In the genomic region with DNA sequence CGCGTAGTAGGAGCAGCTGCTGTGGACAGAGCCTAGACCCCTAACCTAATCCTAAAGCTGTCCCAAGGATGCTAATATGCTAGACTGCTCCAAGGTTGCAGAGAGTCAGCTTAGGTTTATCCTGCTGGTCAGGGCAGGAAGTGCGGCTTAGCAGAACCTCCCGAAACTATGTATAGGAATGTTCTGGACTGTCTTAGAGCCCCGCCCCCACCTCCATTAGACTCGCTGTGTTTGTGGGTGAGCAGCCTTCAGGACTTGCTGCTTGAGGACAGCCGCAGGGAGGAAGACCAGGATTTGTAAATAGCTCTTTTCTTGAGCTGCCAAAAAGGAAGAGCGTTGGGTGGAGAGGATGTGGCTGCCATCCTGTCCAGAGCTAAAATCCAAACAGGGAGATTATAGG, we compare ENCODE assay signal across 9 mouse cellular contexts. TPM values are rescaled to one million over a fixed set of nuclear protein-coding genes. Genes with fewer than 3 reads are reported as not detected.
A peak's percentile ranks its signal among the peaks of the same experiment; 100 is the strongest.
DNase-seq lines count a peak whose midpoint lies in the region; ATAC-seq and TF ChIP-seq lines count a peak whose summit lies in the region.
"Had no signal": no experiment of that assay in that cellular context is flagged by ENCODE, and none has a peak within 500 bp of the region (broad histone marks: within the 10 kb centered on the region; RNA-seq: fewer than 3 reads in every experiment).

No protein-coding gene starts in this region.

- peak; percentile 54 to 63 for DNase-seq in heart, adult 2 months
- DNase-seq in kidney, postnatal 25 days = peak; percentile 68 to 79
- DNase-seq in stomach, postnatal 0 days (ENCODE audit: low spot score) = peak; percentile 67
- DNase-seq in spleen, postnatal 4 days (ENCODE audit: low spot score in 2 of 2) = no peak
- no peak for DNase-seq in cerebellum, postnatal 36 days
- DNase-seq: cerebellum, adult 9-11 months had no signal

- 77% methylated on average over 8 of the region's 8 CpGs for WGBS in neural tube, embryonic 13.5 days
- WGBS in neural tube, embryonic 15.5 days = 82% methylated on average over 8 of the region's 8 CpGs
- 50% methylated on average over 8 of the region's 8 CpGs for WGBS in heart, adult 2 months
- WGBS in stomach, postnatal 0 days = 49% methylated on average over 8 of the region's 8 CpGs

- 0 out of 2 replicates have a peak, but pooled peaks have one; percentile 34 for TF ChIP-seq POLR2A in heart, adult 2 months (IDR thresholded peaks at IDR 0.05; ENCODE audit: insufficient read depth, low read depth, low read length)

- no peak overlapping the region for H3K9ac ChIP-seq in neural tube, embryonic 13.5 days
- H3K9ac ChIP-seq in neural tube, embryonic 15.5 days (replicated peaks) = no peak overlapping the region
- H3K9ac ChIP-seq in heart, adult 2 months (ENCODE audit: low read depth, low read length) = no peak overlapping the region
- H3K9ac ChIP-seq in stomach, postnatal 0 days (ENCODE audit: low read length) = no peak overlapping the region

- no peaks in the 10 kb centered on the region for H3K36me3 ChIP-seq in neural tube, embryonic 13.5 days
- H3K36me3 ChIP-seq in neural tube, embryonic 15.5 days = no peaks in the 10 kb centered on the region
- peaks cover 5% of the 10 kb centered on the region for H3K36me3 ChIP-seq in heart, adult 2 months (ENCODE audit: control insufficient read depth, insufficient read depth, low read length)
- H3K36me3 ChIP-seq in stomach, postnatal 0 days (ENCODE audit: control insufficient read depth, insufficient read depth, low read length) = no peaks in the 10 kb centered on the region

- no peak overlapping the region for H3K4me2 ChIP-seq in neural tube, embryonic 13.5 days
- no peak overlapping the region for H3K4me2 ChIP-seq in neural tube, embryonic 15.5 days
- no peak overlapping the region for H3K4me2 ChIP-seq in stomach, postnatal 0 days (replicated peaks; ENCODE audit: low read depth)

- H3K9me3 ChIP-seq in neural tube, embryonic 13.5 days = no peaks in the 10 kb centered on the region
- H3K9me3 ChIP-seq in neural tube, embryonic 15.5 days (replicated peaks) = no peaks in the 10 kb centered on the region
- no peaks in the 10 kb centered on the region for H3K9me3 ChIP-seq in stomach, postnatal 0 days (ENCODE audit: control insufficient read depth, low read length)
- H3K9me3 ChIP-seq: megakaryocyte, embryonic 14.5 days had no signal

- ATAC-seq in neural tube, embryonic 13.5 days (ENCODE audit: low read depth) = no peak
- no peak for ATAC-seq in neural tube, embryonic 15.5 days (ENCODE audit: low FRiP score)
- ATAC-seq in stomach, postnatal 0 days (ENCODE audit: low FRiP score, low TSS enrichment) = peak; percentile 64; the same call in 1 of the 2 replicates

- H3K27ac ChIP-seq in neural tube, embryonic 13.5 days (replicated peaks) = 0 out of 2 replicates have a peak overlapping the region, but pooled peaks have one; percentile 24
- no peak overlapping the region for H3K27ac ChIP-seq in neural tube, embryonic 15.5 days (replicated peaks)
- H3K27ac ChIP-seq in heart, adult 2 months = peak overlapping the region; percentile 89
- peak overlapping the region; percentile 53 for H3K27ac ChIP-seq in stomach, postnatal 0 days (replicated peaks)

- TF ChIP-seq CTCF in heart, adult 2 months (IDR thresholded peaks at IDR 0.05) = peak; percentile 68
- peak; percentile 72 for TF ChIP-seq CTCF in stomach, postnatal 0 days (IDR thresholded peaks at IDR 0.05; ENCODE audit: low read depth)

- peaks cover 10% of the 10 kb centered on the region for H3K4me1 ChIP-seq in neural tube, embryonic 13.5 days (replicated peaks)
- H3K4me1 ChIP-seq in neural tube, embryonic 15.5 days = peaks cover 9% of the 10 kb centered on the region; the same call in 1 of the 2 replicates
- peaks cover 56% of the 10 kb centered on the region for H3K4me1 ChIP-seq in heart, adult 2 months (ENCODE audit: control insufficient read depth, insufficient read depth, low read length)
- H3K4me1 ChIP-seq in stomach, postnatal 0 days (replicated peaks; ENCODE audit: control insufficient read depth, insufficient read depth) = peaks cover 16% of the 10 kb centered on the region; the same call in 1 of the 2 replicates

- no peaks in the 10 kb centered on the region for H3K27me3 ChIP-seq in neural tube, embryonic 13.5 days
- H3K27me3 ChIP-seq in neural tube, embryonic 15.5 days (replicated peaks) = no peaks in the 10 kb centered on the region
- no peaks in the 10 kb centered on the region for H3K27me3 ChIP-seq in heart, adult 2 months (ENCODE audit: control insufficient read depth, insufficient read depth, low read length)
- no peaks in the 10 kb centered on the region for H3K27me3 ChIP-seq in stomach, postnatal 0 days (ENCODE audit: control insufficient read depth, insufficient read depth, low read length)

- peaks cover 1% of the 10 kb centered on the region; the same call in 1 of the 2 replicates for H3K79me2 ChIP-seq in heart, adult 2 months (replicated peaks; ENCODE audit: control insufficient read depth, insufficient read depth, low read length)

- intact Hi-C loops in heart, adult 2 months (cut with DNase I) = loop anchor here (2.0 kb wide), 1 partner anchor 61 kb away; a partner anchor contains a TSS

- no peak overlapping the region for H3K4me3 ChIP-seq in neural tube, embryonic 13.5 days
- H3K4me3 ChIP-seq in neural tube, embryonic 15.5 days (replicated peaks) = no peak overlapping the region
- no peak overlapping the region for H3K4me3 ChIP-seq in heart, adult 2 months
- H3K4me3 ChIP-seq in stomach, postnatal 0 days (ENCODE audit: low read depth, low read length) = no peak overlapping the region
- H3K4me3 ChIP-seq: megakaryocyte, embryonic 14.5 days had no signal

- TF ChIP-seq EP300 in heart, adult 2 months (IDR thresholded peaks at IDR 0.05; ENCODE audit: insufficient read depth, low read depth, low read length) = peak; percentile 47; the same call in 1 of the 2 replicates
- no peak for TF ChIP-seq EP300 in stomach, postnatal 0 days (optimal IDR thresholded peaks at IDR 0.05)

RNA-seq across cellular contexts. Expression of a gene that starts 59.7 kb away (rescaled TPM):
- 69.2 and 79.7 TPM in 2 replicates for polyA plus RNA-seq in neural tube, embryonic 13.5 days (2015; fragmentation: Nextera tagmentation; extraction: Ambion mirVana)
- polyA plus RNA-seq in neural tube, embryonic 15.5 days (2015; fragmentation: Nextera tagmentation; extraction: Ambion mirVana) = 52.6 and 58.4 TPM in 2 replicates
- 10 to 100 TPM; 21.5 to 21.6 TPM for total RNA-seq in heart, adult 2 months (2021)
- 12.5 and 13.2 TPM in 2 replicates for polyA plus RNA-seq in heart, adult 2 months (2012; rRNA removed)
- 33.4 and 34.0 TPM in 2 replicates for polyA plus RNA-seq in stomach, postnatal 0 days (2015; fragmentation: Nextera tagmentation; extraction: Ambion mirVana)

Comparison
In these comparisons a context has a peak if more than half of its experiments do, and no peak if none do; other contexts are left out.
1. DNase-seq: peak in heart, adult 2 months (2 of 2), kidney, postnatal 25 days (2 of 2) and stomach, postnatal 0 days (single experiment); none in spleen, postnatal 4 days (0 of 2) and cerebellum, postnatal 36 days (0 of 2).